Mouse (Mus musculus) WW6 (cell line): ENCODE measurements around the gene Bcl7c.
"Not testable (repeated sequence)": the region's sequence is repeated elsewhere in the genome, so short reads cannot be mapped to it uniquely, and the experiment has no call there.

ENCODE experiments used
- DNase-seq: peaks from one replicate; pipeline ENCODE4 v3.0.0-alpha.2; 2013; ENCODE audit warnings: low read depth, low spot score

Gene Bcl7c

GRCm38 (mm10) chr7:127648516-127649201, 60.1 kb downstream of the Bcl7c start:
- DNase-seq, result no peak

GRCm38 (mm10) chr7:127647576-127647975, 61.2 kb downstream of the Bcl7c start:
- not testable (repeated sequence) for DNase-seq

- DNase-seq, result no peak
Measured at GRCm38 (mm10) chr7:127646363-127646762, 62.4 kb downstream of the Bcl7c start.

- no peak for DNase-seq
Measured at GRCm38 (mm10) chr7:127642254-127642653, 66.5 kb downstream of the Bcl7c start.

GRCm38 (mm10) chr7:127641260-127641659, 67.5 kb downstream of the Bcl7c start:
- DNase-seq, result no peak

- no peak for DNase-seq
Measured at GRCm38 (mm10) chr7:127636963-127637362, 71.8 kb downstream of the Bcl7c start.

GRCm38 (mm10) chr7:127631416-127631815, 77.3 kb downstream of the Bcl7c start:
- DNase-seq, result no peak

GRCm38 (mm10) chr7:127628646-127629045, 80.1 kb downstream of the Bcl7c start:
- no peak for DNase-seq

- DNase-seq, result no peak
Measured at GRCm38 (mm10) chr7:127626471-127626870, 82.3 kb downstream of the Bcl7c start.

GRCm38 (mm10) chr7:127626039-127626438, 82.7 kb downstream of the Bcl7c start:
- no peak for DNase-seq

- DNase-seq, result not testable (repeated sequence)
Measured at GRCm38 (mm10) chr7:127618402-127618801, 90.3 kb downstream of the Bcl7c start.

- DNase-seq, result no peak
Measured at GRCm38 (mm10) chr7:127617962-127618361, 90.8 kb downstream of the Bcl7c start.

- DNase-seq, result no peak
Measured at GRCm38 (mm10) chr7:127616881-127617280, 91.9 kb downstream of the Bcl7c start.

- no peak for DNase-seq
Measured at GRCm38 (mm10) chr7:127616336-127616735, 92.4 kb downstream of the Bcl7c start.

GRCm38 (mm10) chr7:127614891-127615843, 93.6 kb downstream of the Bcl7c start, which contains the start of gene Zfp629:
Gene Zfp629 (minus strand): TSS chr7:127615797.
- no peak for DNase-seq

- no peak for DNase-seq
Measured at GRCm38 (mm10) chr7:127614511-127614890, 94.2 kb downstream of the Bcl7c start.

- DNase-seq, result no peak
Measured at GRCm38 (mm10) chr7:127614091-127614490, 94.6 kb downstream of the Bcl7c start.

GRCm38 (mm10) chr7:127613501-127613900, 95.2 kb downstream of the Bcl7c start:
- no peak for DNase-seq

- DNase-seq, result no peak
Measured at GRCm38 (mm10) chr7:127611561-127611960, 97.2 kb downstream of the Bcl7c start.
